Mouse (Mus musculus): ENCODE results near the gene Rbfox1. TPM values are rescaled to one million over a fixed set of nuclear protein-coding genes. Genes with fewer than 3 reads are reported as not detected.

The Rbfox1 gene
- polyA plus RNA-seq, 1 experiment from 2014 or later = 1.9 TPM

GRCm38 (mm10) chr16:7050945-7051344 is 1165.8 kb downstream of the Rbfox1 start:
- Histone ChIP-seq H3K27ac (replicated peaks) (no peak overlapping the region), H3K27me3 (ENCODE audit: control insufficient read depth, insufficient read depth, low read length) (no peaks in the 10 kb centered on the region), H3K4me3 (ENCODE audit: low read depth, low read length) (no peak overlapping the region), H3K36me3 (ENCODE audit: control insufficient read depth, insufficient read depth, low read length) (no peaks in the 10 kb centered on the region), H3K9me3 (ENCODE audit: control insufficient read depth, low read length) (no peaks in the 10 kb centered on the region), H3K9ac (ENCODE audit: low read length) (no peak overlapping the region), H3K4me2 (replicated peaks; ENCODE audit: low read depth) (no peak overlapping the region), H3K4me1 (replicated peaks; ENCODE audit: control insufficient read depth, insufficient read depth) (no peaks in the 10 kb centered on the region)
- DNase-seq (ENCODE audit: low spot score) (no peak), ATAC-seq (ENCODE audit: low FRiP score, low TSS enrichment) (no peak)
- 71% methylated on average over 9 of the region's 9 CpGs for WGBS
- TF ChIP-seq EP300 (optimal IDR thresholded peaks at IDR 0.05) = no peak
- no peak for TF ChIP-seq CTCF (IDR thresholded peaks at IDR 0.05; ENCODE audit: low read depth)

DNA sequence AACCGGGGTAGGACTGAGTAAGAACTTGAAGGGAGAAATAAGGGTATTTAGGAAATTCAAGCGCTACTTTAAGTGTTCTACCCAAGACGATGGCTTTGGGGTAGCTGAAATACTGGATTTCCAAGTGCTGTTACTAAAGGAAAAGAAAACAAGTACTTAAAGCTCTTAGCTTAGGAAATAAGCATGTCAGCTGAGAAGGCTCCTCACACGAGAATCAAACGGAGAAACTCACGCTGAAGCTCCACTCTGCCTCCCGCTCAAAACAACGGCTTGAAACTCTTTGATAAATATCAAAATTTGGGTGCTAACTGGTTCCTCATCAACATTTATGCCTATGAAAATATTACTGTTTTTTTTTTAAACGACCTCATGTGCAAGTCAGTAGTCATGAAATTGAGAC is 1166.8 kb downstream of the Rbfox1 start:
- no peaks in the 10 kb centered on the region for H3K27me3 ChIP-seq (ENCODE audit: control insufficient read depth, insufficient read depth, low read length)
- no peak for TF ChIP-seq EP300 (optimal IDR thresholded peaks at IDR 0.05)
- TF ChIP-seq CTCF (IDR thresholded peaks at IDR 0.05; ENCODE audit: low read depth) = no peak

GRCm38 (mm10) chr16:7052408-7052807 is 1167.3 kb downstream of the Rbfox1 start:
- H3K36me3 ChIP-seq (ENCODE audit: control insufficient read depth, insufficient read depth, low read length) = no peaks in the 10 kb centered on the region
- DNase-seq (ENCODE audit: low spot score) (no peak), ATAC-seq (ENCODE audit: low FRiP score, low TSS enrichment) (no peak)
- H3K4me1 ChIP-seq (replicated peaks; ENCODE audit: control insufficient read depth, insufficient read depth) = no peaks in the 10 kb centered on the region
- no peak overlapping the region for H3K4me2 ChIP-seq (replicated peaks; ENCODE audit: low read depth)
- no peak for TF ChIP-seq CTCF (IDR thresholded peaks at IDR 0.05; ENCODE audit: low read depth)
- TF ChIP-seq EP300 (optimal IDR thresholded peaks at IDR 0.05) = no peak
- no peak overlapping the region for H3K27ac ChIP-seq (replicated peaks)
- H3K9ac ChIP-seq (ENCODE audit: low read length) = no peak overlapping the region
- no peak overlapping the region for H3K4me3 ChIP-seq (ENCODE audit: low read depth, low read length)
- H3K9me3 ChIP-seq (ENCODE audit: control insufficient read depth, low read length) = no peaks in the 10 kb centered on the region
- 28% methylated on average over 9 of the region's 9 CpGs for WGBS
- H3K27me3 ChIP-seq (ENCODE audit: control insufficient read depth, insufficient read depth, low read length) = no peaks in the 10 kb centered on the region

More for the DNA sequence above, 1166.8 kb downstream of the Rbfox1 start:
- Histone ChIP-seq H3K27ac (replicated peaks) (no peak overlapping the region), H3K9ac (ENCODE audit: low read length) (no peak overlapping the region), H3K36me3 (ENCODE audit: control insufficient read depth, insufficient read depth, low read length) (no peaks in the 10 kb centered on the region), H3K9me3 (ENCODE audit: control insufficient read depth, low read length) (no peaks in the 10 kb centered on the region), H3K4me2 (replicated peaks; ENCODE audit: low read depth) (no peak overlapping the region), H3K4me3 (ENCODE audit: low read depth, low read length) (no peak overlapping the region), H3K4me1 (replicated peaks; ENCODE audit: control insufficient read depth, insufficient read depth) (no peaks in the 10 kb centered on the region)
- ATAC-seq (ENCODE audit: low FRiP score, low TSS enrichment) (no peak), DNase-seq (ENCODE audit: low spot score) (no peak)
- WGBS = 62% methylated on average over 9 of the region's 9 CpGs

- no peak overlapping the region for H3K9ac ChIP-seq (ENCODE audit: low read length)
- H3K4me1 ChIP-seq (replicated peaks; ENCODE audit: control insufficient read depth, insufficient read depth) = no peaks in the 10 kb centered on the region
- no peak overlapping the region for H3K4me2 ChIP-seq (replicated peaks; ENCODE audit: low read depth)
- H3K36me3 ChIP-seq (ENCODE audit: control insufficient read depth, insufficient read depth, low read length) = no peaks in the 10 kb centered on the region
- H3K27ac ChIP-seq (replicated peaks) = no peak overlapping the region
- ATAC-seq (ENCODE audit: low FRiP score, low TSS enrichment) (no peak), DNase-seq (ENCODE audit: low spot score) (no peak)
- TF ChIP-seq CTCF (IDR thresholded peaks at IDR 0.05; ENCODE audit: low read depth) = no peak
- TF ChIP-seq EP300 (optimal IDR thresholded peaks at IDR 0.05) = no peak
- H3K4me3 ChIP-seq (ENCODE audit: low read depth, low read length) = no peak overlapping the region
- no peaks in the 10 kb centered on the region for H3K9me3 ChIP-seq (ENCODE audit: control insufficient read depth, low read length)
- WGBS = 71% methylated on average over 3 of the region's 3 CpGs
- H3K27me3 ChIP-seq (ENCODE audit: control insufficient read depth, insufficient read depth, low read length) = no peaks in the 10 kb centered on the region
Observed at GRCm38 (mm10) chr16:7057789-7058188, 1172.6 kb downstream of the Rbfox1 start.

DNA sequence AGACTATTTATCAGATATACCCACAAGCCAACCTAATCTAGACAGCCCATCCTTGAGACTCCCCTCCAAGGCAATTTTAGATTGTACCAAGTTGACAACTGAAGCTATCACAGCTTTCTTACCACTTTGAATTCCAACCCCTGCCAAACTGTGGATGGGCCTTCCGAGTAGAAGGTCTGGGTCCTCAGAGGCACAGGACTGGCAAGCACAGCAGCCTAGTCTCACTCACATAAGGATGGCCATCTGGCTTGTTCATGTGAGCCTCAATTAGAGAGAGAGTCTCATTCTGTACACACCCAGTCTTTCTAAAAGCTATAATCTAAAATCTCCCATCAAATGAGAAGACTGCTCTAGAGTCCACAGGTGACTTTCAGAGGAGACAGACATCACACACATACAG is 1173.4 kb downstream of the Rbfox1 start:
- Histone ChIP-seq H3K4me3 (ENCODE audit: low read depth, low read length) (no peak overlapping the region), H3K9ac (ENCODE audit: low read length) (no peak overlapping the region), H3K4me2 (replicated peaks; ENCODE audit: low read depth) (no peak overlapping the region), H3K9me3 (ENCODE audit: control insufficient read depth, low read length) (no peaks in the 10 kb centered on the region), H3K27ac (replicated peaks) (no peak overlapping the region), H3K27me3 (ENCODE audit: control insufficient read depth, insufficient read depth, low read length) (no peaks in the 10 kb centered on the region), H3K4me1 (replicated peaks; ENCODE audit: control insufficient read depth, insufficient read depth) (no peaks in the 10 kb centered on the region), H3K36me3 (ENCODE audit: control insufficient read depth, insufficient read depth, low read length) (no peaks in the 10 kb centered on the region)
- TF ChIP-seq CTCF (IDR thresholded peaks at IDR 0.05; ENCODE audit: low read depth) (no peak), EP300 (optimal IDR thresholded peaks at IDR 0.05) (no peak)
- DNase-seq (ENCODE audit: low spot score) = no peak
- 86% methylated on average over 1 of the region's 1 CpGs for WGBS
- ATAC-seq (ENCODE audit: low FRiP score, low TSS enrichment) = no peak

GRCm38 (mm10) chr16:7059596-7059995 is 1174.4 kb downstream of the Rbfox1 start:
- no peak for DNase-seq (ENCODE audit: low spot score)
- no peak for TF ChIP-seq CTCF (IDR thresholded peaks at IDR 0.05; ENCODE audit: low read depth)
- no peak for TF ChIP-seq EP300 (optimal IDR thresholded peaks at IDR 0.05)
- 83% methylated on average over 4 of the region's 4 CpGs for WGBS
- Histone ChIP-seq H3K4me1 (replicated peaks; ENCODE audit: control insufficient read depth, insufficient read depth) (no peaks in the 10 kb centered on the region), H3K27ac (replicated peaks) (no peak overlapping the region), H3K9me3 (ENCODE audit: control insufficient read depth, low read length) (no peaks in the 10 kb centered on the region), H3K36me3 (ENCODE audit: control insufficient read depth, insufficient read depth, low read length) (no peaks in the 10 kb centered on the region), H3K27me3 (ENCODE audit: control insufficient read depth, insufficient read depth, low read length) (no peaks in the 10 kb centered on the region), H3K9ac (ENCODE audit: low read length) (no peak overlapping the region), H3K4me2 (replicated peaks; ENCODE audit: low read depth) (no peak overlapping the region), H3K4me3 (ENCODE audit: low read depth, low read length) (no peak overlapping the region)
- ATAC-seq (ENCODE audit: low FRiP score, low TSS enrichment) = no peak
